Mouse (Mus musculus): ENCODE results near the gene Epb41l3.
A peak's percentile ranks its signal among the peaks of the same experiment; 100 is the strongest.

Gene Epb41l3

DNA sequence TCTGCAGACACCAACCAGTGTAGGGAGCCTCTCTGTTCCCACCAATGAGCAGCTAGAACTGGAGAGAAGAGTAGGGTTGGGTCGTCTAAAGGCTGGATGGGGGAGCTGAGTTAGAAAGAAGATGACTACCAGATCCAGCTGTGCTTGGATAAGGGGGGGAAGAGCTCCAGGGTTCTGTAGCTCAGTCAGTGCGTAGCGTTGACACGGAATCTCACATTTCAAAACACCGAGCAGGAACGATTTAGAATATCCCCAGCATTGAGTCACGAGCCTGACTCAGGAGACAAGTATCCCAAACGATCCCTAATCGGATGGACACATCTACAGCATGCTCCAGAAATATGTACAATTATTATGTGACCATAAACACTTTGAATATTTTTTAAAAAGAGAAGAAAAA is 180.4 kb downstream of the Epb41l3 start:
- no peak for DNase-seq (ENCODE audit: low spot score)

GRCm38 (mm10) chr17:69256441-69256840 is 181.0 kb downstream of the Epb41l3 start:
- DNase-seq (ENCODE audit: low spot score): peak; percentile 41

DNA sequence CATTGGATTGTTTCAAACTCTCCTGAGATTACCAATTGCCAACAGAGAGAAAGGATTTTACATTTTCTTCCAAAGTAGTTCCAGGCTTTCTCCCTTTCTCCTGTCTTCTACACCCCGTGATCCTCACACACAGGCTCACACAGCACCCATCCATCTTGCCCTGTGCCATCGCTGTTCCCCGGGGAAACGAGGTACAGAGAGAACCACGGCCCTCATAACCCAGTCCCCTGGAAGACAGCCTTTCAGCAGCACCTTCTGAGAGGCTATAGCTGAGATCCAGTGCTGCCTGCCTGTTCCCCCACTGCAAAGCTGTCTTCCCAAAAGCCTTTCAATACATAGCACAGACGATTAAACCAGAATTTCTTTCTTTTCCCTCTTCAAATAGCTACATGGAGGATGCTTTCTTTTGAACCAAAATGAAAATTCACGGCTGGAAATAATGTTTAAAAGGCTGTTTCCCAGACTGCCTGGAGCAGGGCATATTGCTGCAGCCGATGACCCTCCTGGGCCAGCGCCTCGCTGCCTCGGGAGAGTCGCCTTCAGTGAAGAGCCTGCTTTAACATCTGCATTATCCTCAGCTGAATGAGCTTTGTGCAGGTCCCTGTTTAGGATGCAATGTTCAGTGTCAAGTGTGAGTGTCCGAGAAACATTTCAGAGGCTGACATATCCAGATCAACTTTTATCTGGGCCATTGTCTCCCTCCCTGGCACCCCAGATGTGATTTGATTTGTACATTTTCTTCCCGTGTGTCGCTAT is 188.5 kb downstream of the Epb41l3 start:
- no peak for DNase-seq (ENCODE audit: low spot score)

- no peak for DNase-seq (ENCODE audit: low spot score)
Observed at GRCm38 (mm10) chr17:69265171-69265570, 189.7 kb downstream of the Epb41l3 start.

DNA sequence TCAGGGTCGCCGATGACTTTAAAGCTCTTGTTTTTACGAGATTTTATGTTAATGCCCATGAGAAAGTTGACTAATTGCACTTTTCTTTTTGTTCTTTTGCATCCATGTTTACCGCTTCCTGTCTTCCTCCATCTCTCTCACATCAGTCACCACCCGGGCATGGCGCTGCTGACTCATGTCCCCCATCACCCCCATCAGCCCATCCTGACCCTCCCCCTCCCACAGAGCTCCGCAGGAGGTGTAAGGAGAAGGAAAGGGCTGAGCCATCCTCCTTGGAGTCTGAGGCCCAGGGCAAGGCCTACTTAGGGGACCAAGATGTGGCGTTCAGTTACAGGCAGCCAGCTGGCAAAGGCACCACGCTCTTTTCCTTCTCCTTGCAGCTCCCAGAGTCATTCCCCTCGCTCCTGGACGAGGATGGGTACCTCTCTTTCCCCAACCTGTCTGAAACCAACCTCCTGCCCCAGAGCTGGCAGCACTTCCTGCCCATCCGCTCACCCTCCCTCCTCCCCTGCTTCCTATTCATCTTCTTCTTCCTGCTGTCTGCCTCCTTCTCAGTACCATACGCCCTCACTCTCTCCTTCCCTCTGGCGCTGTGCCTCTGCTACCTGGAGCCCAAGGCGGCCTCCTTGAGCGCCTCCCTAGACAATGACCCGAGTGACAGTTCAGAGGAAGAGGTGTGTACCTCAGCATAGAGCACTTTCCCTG is 190.4 kb downstream of the Epb41l3 start:
- no peak for DNase-seq (ENCODE audit: low spot score)

DNA sequence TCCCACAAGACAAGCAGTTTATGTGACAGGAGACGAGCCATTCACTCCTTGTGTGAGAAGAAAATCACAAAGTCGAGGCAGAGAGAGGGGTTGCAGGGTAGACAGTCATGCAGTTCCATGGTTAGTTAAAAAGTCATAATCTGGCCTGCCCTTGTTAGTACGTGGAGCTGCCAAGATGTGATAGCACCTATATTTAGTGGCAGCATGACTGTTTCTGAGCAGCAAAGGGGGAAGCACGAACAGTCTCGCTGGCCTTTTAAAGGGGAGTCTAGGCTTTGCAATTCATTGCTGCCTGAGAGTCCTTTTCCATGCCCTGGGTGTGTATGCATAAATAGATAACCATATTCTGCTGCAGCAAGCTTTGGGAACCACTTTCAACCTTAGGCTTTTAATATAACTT is 191.5 kb downstream of the Epb41l3 start:
- no peak for DNase-seq (ENCODE audit: low spot score)

DNA sequence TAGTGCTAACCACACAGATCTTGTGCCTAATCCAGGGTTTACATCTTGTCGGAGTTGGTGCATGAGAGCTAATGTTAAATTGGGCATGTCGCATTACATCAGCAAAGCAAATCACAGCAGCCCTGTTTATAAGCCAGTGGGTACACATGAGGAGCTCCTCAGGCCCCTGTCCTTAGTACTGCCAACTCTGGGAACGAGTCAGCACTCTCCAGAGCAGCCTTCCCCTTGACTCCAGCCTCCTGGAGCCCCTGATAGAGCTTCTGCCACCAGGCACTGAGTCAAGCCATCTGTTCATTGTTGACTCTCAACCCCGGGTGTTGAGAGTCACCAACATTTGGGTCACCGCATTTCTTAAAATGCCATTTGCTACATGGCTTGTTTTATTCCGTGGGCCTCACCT is 192.0 kb downstream of the Epb41l3 start:
- DNase-seq (ENCODE audit: low spot score): no peak

DNA sequence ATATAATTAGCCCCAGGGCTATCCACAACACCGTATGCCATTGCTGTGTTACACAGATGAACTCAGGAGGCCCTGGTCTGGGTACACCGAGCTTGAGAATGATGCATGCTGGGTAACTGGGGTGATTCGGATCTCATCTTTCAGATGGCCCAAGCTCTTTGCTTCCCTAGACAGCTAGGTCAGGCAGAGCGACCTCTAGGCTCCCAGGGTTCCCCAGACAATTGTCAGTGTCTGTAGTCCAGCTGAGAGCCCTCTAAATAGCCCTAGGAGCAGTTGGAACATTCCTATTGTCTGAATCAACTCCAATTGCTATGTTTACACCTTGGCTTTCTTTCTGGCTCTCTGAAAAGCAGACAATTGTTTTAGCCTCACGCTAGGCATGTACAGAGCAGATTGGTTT is 201.9 kb downstream of the Epb41l3 start:
- DNase-seq (ENCODE audit: low spot score): no peak

DNA sequence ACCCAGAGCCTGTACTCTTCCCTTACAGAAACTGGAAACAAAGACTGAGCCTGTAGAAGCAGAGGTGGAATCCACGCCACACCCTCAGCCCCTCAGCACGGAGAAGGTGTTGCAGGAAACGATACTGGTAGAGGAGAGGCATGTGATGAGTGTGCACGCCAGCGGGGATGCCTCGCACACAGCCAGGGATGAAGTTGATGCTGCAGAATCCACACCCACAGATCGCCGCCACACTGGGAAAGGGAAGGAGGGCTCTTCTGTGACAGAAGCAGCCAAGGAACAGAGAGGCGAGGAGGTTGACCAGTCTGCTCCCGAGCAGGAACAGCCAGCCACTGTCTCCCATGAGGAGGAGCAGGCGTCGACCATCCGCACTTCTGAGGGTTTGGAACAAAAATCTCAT is 209.0 kb downstream of the Epb41l3 start:
- no peak for DNase-seq (ENCODE audit: low spot score)

- DNase-seq (ENCODE audit: low spot score): no peak
Observed at GRCm38 (mm10) chr17:69288130-69288529, 212.6 kb downstream of the Epb41l3 start.

DNA sequence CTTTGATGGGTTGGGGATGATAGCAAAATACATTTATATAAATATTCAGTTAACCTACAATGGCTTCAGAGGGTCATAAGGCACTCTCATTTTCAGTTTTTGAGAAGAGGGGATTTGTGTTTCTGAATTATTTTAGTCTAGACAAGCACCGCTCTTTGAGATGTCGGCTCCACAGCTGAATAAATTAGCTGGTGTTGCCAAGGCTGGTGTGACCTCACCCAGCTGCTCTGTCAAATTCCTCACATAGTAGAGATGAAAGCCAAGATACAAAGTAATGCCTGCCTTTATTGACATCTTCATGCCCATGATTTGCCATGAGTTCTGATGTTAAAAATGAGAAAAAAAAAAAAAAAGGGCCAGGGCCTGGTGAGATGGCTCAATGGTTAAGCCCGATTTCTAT is 214.8 kb downstream of the Epb41l3 start:
- DNase-seq (ENCODE audit: low spot score): no peak

DNA sequence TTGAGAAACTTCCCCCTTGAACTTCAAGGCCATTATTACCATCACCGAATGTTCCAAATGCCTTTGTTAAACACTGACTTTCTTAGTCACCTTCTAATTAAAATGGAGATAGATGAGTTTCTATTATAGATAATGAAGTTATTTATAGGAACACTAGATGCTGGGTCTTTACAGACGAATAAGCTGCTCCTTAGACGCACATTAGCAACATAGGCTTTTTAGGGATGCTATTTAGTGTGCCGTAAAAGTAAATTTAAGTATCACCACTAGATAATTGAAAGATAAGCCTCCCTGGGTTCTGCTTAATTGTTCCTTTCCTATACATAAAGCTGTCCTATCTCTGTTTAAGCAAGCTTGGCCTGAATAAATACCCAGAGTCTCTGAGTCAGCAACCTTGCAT is 226.1 kb downstream of the Epb41l3 start:
- no peak for DNase-seq (ENCODE audit: low spot score)

DNA sequence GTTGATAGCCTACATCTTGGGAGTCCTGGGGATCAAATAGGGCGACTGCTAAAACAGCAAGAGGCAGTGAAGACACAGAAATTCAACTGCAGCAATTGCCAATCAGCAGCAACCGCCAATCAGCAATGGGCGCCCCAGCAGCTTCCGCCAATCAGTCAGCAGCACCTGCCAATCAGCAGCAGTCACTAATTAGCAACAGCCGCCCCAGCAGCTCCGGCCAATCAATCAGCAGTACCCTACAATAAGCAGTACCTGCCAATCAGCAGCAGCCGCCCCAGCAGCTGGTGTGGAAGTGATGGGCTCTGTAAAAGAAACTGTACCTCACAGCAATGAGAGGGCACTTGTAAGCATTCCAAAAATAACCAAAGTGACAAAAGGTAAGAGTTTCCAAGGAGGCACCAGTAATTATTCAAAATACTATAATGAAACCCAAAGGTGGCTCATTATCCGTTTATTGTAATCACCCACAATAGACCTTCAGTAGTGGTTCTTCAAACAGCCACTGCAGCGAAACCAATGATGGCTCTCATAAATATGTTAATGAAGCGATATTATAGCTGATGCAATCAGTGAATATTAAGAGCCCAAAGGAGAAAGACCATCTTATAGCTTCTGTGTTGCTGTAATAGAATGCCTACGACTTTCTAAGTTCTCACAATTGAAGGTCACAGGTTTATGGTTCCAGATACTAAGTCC is 228.2 kb downstream of the Epb41l3 start:
- no peak for DNase-seq (ENCODE audit: low spot score)

DNA sequence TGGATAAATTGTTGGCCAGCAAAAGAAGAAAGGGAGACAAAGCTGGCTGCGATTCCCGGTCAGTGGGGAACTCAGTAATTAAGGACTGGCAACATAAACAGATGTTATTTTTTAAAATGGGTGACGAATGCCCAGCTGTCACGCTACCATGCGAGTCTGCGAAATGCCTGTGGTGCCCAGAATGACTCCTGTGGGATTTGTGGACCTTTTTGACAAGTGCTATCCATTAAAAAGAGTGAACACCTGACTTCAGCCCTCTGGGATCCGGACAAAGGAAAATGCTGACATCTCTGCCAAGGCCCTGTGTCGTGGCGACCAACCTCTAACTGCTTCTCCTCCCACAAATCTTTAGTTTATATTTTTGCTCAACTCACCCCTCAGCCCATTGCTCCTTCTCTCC is 232.2 kb downstream of the Epb41l3 start:
- no peak for DNase-seq (ENCODE audit: low spot score)

GRCm38 (mm10) chr17:69309872-69310271 is 234.4 kb downstream of the Epb41l3 start:
- DNase-seq (ENCODE audit: low spot score): no peak

DNA sequence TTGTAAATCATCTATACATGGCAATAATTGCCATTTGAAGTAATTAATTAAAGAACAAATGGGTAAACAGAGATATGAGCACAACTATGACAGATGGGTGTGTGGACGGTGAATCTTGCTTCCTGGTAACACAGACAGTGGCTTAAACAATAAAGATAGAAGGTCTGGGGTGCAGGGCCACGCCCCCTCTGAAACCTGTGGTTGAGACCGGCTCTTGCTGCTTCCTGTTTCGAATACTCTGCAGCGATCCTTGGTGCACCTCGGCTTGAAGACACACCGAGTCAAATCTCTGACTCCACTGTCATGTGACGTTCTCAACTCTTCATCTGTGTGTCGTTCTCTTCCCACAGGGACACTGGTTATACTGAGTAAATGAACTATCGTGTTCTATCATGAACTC is 245.0 kb downstream of the Epb41l3 start:
- DNase-seq (ENCODE audit: low spot score): no peak

DNA sequence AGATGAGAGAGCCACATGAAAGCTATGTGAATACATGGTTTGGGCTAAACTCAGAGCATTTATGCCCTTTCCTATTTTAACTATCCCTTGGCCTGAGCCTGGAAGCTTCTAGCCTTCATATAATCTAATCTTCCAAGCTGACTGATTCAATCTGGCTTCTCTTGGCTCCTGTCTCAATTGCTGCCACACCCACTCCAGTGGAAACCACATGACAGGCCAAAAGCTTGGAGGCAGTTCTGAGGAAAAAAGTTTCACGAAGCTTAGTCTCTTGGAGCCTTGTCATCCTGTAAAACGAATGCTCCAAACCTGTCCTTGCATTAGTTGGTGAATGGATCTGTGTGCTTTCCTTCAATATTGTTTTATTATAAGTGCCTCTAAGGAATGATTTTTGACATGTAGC is 247.2 kb downstream of the Epb41l3 start:
- DNase-seq (ENCODE audit: low spot score): no peak

Data from urinary bladder, postnatal 14 days (tissue).